Mouse (Mus musculus): ENCODE results near the gene Rnf169.
A peak's percentile ranks its signal among the peaks of the same experiment; 100 is the strongest.
"Not testable (repeated sequence)": the region's sequence is repeated elsewhere in the genome, so short reads cannot be mapped to it uniquely, and the experiment has no call there.

The Rnf169 gene

DNA sequence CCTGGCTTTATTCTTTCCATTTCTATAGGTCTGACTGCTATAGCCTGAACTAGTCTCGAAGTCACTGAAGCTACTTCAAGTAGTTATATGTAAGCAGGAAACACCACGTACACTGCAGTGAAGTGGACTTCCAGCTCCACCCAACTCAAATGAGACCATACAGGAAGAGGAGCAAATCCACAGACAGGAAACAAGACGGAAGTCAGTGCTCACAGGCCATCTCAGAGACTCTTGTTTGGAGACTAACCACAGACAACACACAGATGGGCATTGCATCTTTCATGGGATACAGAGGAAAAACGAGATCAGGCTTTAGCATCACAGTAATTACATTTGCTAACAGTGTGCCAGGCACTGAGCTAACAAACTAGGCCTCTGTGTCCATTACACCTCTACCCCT is 33.9 kb downstream of the Rnf169 start:
- no peak for DNase-seq (ENCODE audit: low read depth, low spot score)

DNA sequence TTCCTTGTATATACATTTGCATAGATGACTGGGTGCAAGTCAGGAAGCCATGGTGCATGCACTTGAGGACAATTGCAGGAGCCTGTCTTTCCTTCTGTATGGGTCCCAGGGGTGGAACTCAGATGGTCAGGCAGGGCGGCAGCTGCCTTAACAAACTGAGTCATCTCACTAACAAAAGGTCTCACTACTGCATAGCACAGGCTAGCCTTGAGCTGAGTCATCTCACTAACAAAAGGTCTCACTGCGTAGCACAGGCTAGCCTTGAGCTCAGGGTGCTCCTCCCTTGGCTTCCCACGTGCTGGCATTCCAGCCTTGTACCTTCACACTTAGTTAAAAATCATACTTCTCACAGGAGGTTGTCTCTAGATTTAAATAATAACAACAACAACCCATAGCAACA is 34.3 kb downstream of the Rnf169 start:
- DNase-seq (ENCODE audit: low read depth, low spot score): no peak

DNA sequence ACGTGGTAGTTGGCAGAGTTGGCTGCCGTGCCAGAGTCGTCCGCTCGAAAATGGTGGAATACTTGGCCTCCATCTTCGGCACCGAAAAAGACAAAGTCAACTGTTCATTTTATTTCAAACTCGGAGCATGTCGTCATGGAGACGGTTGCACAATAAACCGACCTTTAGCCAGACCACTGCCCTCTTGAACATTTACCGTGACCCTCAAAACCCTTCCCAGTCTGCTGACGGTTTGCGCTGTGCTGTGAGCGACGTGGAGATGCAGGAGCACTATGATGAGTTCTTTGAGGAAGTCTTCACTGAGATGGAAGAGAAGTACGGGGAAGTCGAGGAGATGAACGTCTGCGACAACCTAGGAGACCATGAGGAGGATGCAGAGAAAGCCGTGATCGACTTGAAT is 35.2 kb downstream of the Rnf169 start:
- not testable (repeated sequence) for DNase-seq (ENCODE audit: low read depth, low spot score)

DNA sequence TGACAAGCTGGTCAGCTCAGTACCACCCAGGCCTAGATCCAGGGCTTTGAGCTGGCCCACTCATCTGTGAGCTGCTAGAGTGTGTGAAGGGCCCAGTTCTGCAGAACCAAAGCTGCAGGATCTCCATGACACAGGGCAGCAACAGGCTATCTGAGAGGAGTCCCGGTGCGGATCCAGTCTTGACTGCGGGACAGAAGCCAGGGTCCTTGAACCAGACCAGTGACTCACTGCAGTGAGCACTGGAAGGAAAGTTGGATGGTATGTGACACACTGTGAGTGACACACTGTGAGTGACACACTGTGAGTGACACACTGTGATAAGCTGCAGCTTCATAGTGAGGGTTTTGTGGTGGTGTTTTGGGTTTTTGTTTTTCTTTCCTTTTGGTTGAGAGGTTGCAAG is 35.7 kb downstream of the Rnf169 start:
- DNase-seq (ENCODE audit: low read depth, low spot score): no peak

DNA sequence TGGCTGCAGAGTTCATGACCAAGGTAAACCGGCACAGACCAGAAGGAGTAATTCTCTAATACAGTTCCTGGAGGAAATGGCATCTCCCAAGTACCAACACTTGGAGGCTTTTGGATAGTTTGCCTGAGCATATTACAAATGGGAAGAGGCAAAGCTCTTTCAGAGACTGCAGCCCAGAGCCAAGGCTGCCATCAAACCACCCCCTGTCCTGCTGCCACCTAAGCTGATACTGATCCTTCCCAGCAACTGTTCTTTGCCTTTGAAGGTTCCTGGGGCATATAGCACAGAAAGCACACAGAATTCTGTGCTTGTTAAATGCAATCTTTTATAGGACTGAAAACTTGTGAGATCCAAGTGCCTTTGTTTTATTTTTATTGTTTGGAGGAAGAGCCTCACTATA is 39.6 kb downstream of the Rnf169 start:
- no peak for DNase-seq (ENCODE audit: low read depth, low spot score)

DNA sequence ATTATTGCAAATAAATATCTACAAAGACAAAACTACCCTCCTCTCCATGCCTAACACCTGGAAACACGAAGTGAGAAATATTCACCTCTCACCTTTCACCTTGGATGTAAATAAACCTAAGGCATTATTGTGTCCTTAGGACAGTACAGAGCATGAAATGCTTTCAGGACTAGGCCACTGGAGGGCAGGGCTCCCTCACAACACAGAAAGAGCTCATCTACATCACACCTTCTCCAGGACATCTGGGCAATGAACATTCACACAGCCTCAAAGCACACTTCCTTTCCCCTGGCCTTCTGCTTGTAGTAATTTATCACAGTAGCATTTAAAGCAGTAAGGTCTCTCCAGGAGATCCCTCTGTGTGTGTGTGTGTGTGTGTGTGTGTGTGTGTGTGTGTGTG is 44.5 kb downstream of the Rnf169 start:
- DNase-seq (ENCODE audit: low read depth, low spot score): no peak

DNA sequence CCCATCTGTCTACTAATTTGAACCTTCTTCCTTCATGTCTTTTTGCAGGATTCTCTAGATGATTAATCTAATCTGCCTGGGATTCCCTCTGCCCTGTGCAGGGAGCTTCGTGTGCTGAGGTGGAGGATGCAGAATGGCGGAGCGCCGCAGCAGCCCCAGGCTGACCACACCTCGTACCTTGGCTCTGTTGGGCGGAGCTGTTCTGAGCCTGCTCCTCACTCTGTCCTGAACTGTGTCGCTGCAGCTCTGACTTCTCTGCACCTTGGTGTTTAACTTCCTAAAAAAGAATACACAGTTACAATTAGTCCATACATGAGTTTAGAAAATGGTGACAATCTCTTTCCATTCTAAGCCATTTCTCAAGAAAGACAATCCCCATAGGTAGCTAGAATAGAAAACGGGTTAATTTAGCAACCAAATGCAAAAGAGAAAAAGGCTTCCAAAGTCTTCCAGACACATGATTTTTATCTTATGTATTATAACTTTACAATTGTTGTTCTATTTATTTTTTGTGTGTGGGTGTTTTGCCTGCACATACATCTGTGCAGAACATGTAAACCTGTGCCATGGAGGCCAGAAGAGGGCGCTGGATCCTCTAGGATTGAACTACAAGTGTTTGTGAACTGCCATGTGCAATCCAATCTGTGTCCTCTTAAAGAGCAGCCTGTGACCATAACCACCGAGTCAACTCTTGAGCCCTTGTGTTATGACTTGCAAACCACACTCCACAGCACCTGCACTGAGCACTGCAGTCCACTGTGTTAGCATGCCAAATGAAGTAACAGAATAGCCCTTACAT is 53.1 kb downstream of the Rnf169 start:
- DNase-seq (ENCODE audit: low read depth, low spot score): peak; percentile 35

DNA sequence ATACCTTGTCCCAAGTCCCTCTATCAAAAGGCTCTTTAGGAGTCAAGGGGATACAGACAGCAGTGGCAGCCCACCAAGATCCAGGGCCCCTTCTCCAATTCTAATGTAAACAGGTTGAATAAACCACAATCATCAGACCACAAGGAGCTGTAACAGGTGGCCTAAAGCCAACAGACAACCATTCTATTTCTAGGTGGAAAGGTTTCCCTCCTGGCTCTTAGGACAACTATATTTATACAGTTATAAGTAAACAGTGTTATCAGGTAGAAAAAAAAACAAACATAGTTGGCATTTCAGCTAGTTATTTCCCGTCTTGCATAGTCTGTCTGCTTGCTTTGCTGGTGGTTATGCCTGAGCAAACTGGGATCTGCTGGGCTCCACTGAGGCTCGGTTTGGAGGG is 59.8 kb downstream of the Rnf169 start:
- DNase-seq (ENCODE audit: low read depth, low spot score): no peak

DNA sequence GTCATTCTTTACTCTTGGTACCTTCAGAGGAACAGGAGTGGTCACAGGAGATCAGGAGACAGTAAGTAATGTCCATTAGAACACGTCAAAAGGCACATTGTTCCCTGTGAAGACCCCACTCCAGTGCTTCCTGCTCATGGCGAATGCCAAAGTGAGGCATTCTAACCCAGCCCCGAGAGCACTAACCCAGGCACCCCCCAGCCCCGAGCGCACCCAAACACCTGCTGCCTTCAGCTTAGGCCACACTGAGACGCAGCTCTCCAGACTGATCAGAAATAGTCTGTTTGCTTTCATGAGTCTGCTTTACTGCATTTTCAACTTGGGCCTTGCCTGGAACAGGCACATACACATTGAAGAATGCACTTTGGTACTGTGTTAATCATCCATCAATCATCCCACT is 60.3 kb downstream of the Rnf169 start:
- no peak for DNase-seq (ENCODE audit: low read depth, low spot score)

DNA sequence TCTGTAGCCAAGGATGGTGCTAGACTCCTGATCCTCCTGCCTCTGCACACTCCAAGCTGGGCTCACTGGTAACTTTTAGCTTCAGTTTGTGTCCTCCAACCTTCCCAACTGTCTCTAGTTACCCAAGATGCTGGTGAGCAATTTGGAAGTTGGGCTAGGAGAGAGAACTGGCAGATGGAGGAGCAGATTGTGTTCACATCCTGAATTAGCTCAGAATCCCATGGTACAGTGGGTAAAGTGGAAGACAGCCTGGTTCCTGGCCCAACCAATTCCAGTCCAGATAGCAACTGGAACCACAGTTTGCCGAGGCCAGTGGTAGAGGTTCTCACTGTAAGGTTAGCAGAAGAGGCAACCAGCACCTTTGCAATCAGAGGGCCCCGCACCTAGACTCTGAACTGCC is 61.1 kb downstream of the Rnf169 start:
- DNase-seq (ENCODE audit: low read depth, low spot score): no peak

DNA sequence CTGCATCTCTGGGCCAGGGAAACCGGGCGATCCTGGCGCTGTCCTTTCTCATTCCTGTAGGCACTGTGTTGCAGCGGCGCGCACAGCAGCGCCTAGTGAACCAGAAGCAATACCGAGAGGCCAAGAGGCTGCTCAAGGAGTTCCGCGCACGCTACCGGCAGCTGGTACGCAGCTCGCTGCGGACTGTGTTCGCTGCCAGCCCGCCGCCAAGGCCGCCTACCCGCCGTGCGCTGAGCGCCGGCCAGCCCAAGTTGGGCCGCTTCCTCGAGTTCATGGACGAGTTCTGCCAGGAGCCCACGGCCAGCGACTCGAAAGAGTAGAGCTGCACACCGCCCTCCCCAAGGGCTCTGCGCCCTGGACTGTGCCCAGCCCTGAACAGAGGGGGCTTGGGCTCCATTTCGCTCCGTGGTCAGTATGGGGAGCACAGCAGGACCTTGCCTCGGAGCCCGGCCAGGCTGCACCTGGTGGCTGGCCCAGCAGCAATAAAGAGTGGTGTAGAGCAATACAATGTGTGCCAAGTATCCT is 62.9 kb downstream of the Rnf169 start:
- DNase-seq (ENCODE audit: low read depth, low spot score): peak; percentile 30

DNA sequence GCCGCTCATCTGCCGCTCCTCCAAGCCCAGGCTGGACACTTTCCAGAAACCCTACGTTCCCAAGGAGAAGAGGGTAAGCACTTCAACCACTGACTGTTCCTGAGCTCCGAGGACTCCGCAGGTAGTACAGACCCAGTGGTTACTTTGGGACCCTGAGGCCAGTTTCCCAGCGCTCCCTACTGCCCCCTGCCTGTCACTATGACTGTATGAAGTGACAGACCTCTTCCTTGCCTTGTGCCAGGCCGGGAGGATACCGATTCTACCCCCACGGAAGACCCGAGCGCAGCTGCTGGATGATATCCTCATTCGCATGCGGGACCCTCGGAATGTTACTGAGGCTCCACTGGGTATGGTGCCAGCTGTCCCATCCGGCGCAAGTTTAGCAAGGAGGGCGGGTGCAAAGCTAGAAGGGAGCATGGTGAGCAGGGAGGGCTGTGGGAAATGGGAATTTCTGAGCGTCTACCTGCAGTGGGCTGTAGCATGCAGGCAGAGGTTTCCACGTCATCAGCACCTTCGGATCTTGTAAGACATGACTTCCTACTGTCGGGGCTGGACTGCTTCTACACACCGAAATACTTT is 63.4 kb downstream of the Rnf169 start:
- peak; percentile 64 for DNase-seq (ENCODE audit: low read depth, low spot score)

DNA sequence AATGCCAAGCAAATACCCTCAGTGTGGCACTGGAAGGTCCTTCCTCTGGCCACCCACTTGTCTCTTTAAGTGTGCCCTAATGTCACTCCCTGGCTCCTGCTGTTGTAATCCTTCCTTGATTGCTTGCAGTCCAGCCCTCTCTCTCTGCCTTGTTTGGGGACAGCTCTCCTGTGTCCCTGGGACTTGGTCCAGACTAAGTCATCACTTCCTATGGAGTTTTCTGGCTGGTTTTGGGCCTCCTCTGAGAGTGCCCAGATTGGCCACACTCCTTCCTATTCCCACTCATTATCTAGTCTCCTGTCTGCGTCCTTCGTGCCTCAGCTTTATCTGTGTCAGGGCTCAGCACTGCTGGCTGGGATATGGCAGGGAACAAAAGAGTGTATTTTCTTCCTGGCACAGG is 64.7 kb downstream of the Rnf169 start:
- no peak for DNase-seq (ENCODE audit: low read depth, low spot score)

DNA sequence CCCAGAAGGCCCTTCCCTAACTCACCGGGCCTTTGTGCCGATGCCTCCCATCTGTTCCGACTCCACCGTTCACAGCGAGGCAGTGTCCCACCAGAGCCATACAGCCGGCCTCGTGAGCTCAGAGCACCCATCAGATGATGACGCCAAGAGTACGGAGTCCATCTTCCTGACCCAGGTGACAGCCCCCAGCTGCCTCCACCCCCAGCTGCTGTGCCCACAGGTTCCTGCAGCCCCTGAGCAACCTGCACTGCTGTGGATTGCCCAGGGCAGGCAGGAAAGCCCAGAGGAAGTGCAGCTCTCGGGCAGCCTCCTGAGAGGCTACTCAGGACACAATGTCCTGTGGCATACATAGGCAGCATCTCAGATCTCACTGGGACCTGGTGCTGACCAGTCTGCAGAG is 65.9 kb downstream of the Rnf169 start:
- DNase-seq (ENCODE audit: low read depth, low spot score): no peak

DNA sequence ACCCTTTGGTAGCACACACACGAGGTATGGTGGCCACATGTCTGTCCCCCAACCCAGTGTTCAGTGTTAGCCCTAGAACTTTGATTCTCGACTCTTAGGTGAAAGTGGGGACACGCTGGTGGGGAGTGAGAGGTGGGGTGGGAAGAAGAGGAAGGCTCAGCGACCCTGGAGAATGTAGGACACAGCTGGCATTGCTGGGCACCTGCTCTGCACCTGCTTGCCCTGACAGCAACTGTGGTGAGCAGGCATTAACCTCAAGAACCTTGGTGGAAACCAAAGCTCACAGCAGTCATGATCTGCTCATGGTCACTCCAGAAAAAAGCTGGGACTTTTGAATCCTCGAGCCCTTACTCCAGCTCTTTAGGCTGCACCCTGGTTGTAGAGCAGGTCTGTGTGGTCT is 69.2 kb downstream of the Rnf169 start:
- DNase-seq (ENCODE audit: low read depth, low spot score): no peak

DNA sequence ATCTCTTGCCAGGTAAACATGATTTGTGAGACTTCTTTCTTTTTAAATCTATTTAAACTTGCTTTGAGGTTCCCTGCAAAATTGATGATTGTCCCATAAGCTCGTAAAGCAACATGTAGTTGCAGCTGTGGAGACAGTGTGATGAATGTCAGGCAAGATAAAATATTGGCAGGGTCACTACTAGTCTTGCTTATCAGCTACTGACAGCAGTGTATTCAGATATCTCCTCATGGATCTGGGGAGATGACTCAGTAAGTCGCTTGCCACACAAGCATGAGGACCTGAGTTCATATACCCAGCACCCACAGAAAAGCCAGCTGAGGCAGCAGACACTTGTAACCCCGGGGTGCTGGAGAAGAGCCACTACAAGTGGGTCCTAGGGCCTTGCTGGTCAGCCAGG is 72.8 kb downstream of the Rnf169 start:
- DNase-seq (ENCODE audit: low read depth, low spot score): no peak

DNA sequence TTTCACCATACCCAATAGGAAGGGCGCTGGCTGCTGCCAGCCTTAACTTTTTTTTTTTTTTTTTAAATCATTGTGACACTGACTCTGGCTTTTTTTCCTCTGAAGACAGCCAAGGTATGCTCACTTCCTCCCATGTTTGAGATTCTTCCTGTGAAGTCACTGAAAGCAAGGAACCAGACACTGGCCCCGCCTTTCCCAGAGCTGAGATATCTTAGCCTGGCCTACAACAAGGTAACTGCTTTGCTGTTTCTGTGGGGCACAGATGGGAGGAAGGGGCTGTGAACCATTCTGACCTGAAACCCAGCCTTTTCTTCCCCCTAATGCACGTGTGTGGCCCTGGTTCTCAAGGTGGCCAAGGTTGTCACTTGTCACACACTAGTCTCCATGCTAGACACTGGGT is 73.9 kb downstream of the Rnf169 start:
- no peak for DNase-seq (ENCODE audit: low read depth, low spot score)

DNA sequence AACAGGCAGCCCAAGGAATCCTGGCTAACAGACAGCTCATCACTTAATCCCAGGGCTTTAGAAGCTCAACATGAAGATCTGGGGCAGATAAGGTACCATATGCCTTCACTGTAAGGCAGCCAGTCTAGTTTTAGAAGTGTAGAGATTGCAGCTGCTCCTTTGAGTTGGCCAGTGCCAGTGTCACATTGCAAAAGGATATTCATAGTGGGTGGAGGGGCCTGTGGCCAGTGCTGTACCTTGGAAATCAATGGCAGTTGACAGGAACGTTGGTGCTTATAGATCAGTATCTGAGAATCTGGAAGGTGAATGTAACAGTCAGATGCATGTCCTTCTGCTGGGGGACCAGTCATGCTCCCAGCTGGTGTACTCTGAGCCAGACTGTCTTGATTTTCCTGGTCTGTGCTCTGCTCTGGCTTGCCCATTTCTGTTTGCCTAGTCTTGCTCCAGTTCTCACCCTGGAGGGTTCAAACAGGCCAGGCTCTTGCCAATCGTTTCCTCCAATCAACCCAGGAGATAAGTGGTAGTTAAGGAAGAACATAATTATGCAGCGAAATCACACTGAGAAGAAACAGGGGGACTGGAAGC is 75.7 kb downstream of the Rnf169 start:
- no peak for DNase-seq (ENCODE audit: low read depth, low spot score)

DNA sequence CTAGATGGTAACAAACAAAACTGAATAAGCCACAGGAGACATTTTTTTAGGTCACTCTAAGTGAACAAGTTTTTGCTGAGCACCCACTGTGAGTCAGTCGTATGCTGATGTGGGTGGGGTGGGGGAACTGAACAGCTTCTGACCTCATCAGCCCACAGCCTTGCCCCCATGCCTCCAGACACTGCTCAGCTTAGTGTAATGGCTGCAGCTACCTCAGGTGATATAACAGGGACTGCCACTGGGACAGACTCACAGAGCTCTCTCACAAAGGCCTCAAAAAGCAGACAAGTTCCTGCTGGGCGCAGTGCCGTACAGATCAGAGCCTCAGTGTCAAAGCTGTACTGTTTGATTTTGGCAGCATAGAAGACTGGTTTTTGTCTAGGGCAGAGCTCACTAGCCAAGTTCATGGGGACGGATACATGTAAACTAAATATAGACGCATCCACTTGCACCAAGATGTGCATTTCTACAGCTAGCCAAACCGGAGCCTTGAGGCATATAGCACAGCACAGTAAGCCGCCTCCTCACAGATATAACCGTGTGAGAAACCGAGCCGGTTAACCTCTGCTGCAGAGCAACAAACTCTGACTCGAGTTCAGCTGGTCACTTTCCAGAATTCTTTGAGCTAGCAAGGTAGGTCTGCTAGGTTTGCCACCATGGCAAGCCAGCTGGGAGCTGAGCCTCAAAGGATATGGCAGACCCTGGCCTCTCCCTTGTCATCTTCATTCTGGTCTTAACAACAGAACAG is 77.2 kb downstream of the Rnf169 start:
- no peak for DNase-seq (ENCODE audit: low read depth, low spot score)

DNA sequence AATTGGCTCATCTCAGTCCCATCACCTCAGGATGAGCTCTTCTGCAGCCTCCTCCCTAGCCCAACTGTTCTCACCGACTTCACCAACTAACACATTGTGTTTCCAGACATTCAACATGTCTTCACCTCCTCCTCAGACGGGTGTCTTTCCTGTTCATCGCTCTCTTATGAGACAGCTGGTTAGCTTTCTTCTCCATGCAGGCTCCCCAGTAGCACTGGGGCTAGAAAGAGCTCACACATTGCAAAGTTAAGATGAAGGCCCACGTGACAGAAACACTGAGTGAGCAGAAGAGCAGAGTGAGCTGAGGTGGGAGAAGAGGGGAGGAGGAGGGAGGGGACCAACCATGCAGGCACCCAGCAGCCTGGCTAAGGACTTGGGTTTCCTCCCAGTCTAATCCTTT is 78.0 kb downstream of the Rnf169 start:
- DNase-seq (ENCODE audit: low read depth, low spot score): no peak

DNA sequence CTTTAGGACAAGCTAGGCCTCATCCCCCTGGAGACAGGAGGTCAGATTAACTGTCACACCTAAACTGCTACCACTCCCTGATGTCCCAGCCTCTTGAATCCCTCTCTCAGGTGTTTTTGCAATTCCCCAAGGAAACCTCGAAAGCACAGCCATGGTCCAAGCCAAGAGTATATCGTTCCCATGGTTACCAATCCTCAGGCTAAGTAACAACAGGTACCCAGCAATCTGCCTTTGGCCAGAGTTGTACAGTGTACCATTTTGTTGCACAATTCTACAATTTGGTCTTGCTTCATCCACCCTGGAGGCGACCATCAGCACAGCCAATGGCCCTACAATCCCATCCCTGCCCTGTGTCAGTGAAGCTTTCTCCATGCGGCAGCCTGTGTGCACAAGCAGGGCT is 83.3 kb downstream of the Rnf169 start:
- no peak for DNase-seq (ENCODE audit: low read depth, low spot score)

DNA sequence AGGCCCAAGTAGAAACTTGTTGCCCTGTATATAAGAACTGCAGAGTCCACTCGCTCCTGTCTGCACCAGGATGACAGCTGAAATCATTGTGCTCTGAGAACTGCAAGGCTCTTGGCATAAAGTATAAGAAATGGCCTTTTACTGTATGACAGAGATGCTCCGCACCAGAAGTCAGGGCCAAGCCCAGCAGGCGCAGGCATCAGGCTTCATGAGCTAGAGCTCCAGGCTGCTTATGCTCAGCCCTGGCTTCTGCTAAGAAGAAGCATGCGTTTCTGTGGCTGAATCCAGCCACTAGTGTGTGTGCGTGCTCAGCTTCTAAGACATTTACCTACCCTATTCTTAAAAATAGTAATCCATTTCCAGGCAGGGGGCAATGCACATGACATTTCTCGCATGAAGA is 85.8 kb downstream of the Rnf169 start:
- no peak for DNase-seq (ENCODE audit: low read depth, low spot score)
